Mouse (Mus musculus): Measurements from ENCODE around the gene Plac1. TPM values are rescaled to one million over a fixed set of nuclear protein-coding genes. Genes with fewer than 3 reads are reported as not detected.

Plac1 gene
- polyA plus RNA-seq, 1 experiment: 0.84 TPM

DNA sequence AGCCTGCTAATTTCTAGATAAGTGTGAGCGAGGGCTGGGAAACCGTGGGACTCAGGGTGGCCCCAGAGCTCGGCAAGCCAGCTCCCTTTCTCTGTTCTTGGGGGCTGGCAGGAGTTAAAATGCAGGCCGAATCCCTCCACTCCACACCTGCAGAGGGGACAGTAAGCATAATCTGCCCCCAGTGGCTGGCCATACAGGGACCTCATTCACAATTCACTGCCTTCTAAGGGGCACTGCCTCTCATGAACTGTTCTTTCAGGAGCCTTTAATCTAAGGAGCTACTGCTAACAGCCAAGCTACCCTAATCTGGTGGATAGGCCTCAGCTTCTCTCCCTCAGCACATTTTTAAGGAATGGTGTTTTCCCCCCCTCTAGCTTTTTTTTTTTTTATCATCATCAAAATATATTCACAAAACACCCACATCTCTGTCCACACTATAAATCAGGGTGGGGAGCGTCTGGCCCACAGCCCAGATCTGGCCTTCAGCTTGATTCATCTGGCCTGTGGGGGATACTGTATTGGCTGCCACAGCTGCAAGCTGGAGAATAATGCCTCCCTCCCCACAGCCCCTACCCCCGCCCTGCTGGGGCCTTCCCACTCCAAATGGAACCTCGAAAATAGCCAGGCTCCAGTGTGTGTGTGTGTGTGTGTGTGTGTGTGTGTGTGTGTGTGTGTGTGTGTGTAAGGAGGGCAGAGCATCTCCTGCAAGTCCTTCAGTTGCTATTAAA lies 28.0 kb downstream of the Plac1 start:
- Histone ChIP-seq H3ac (ENCODE audit: control insufficient read depth, insufficient read length) (no peak overlapping the region), H3K27me3 (ENCODE audit: control insufficient read depth, insufficient read depth, insufficient read length) (no peaks in the 10 kb centered on the region), H3K79me2 (ENCODE audit: control insufficient read depth, insufficient read depth) (no peaks in the 10 kb centered on the region), H3K4me2 (ENCODE audit: low read depth) (peak overlapping the region; percentile 55), H3K36me3 (ENCODE audit: control insufficient read depth, insufficient read depth) (no peaks in the 10 kb centered on the region), H3K4me3 (no peak overlapping the region)
- peak in 2 of 3 experiments; percentile 67 to 84 for TF ChIP-seq MYOD1 (IDR thresholded peaks at IDR 0.05; ENCODE audit: control insufficient read depth in 1 of 3, insufficient read length in 2 of 3, low read depth in 2 of 3)
- no peak for TF ChIP-seq TCF3 (IDR thresholded peaks at IDR 0.05; ENCODE audit: insufficient read length, low read depth)
- no peak for TF ChIP-seq REST (IDR thresholded peaks at IDR 0.05; ENCODE audit: insufficient read depth, insufficient read length)
- TF ChIP-seq MYOG (IDR thresholded peaks at IDR 0.05; ENCODE audit: control insufficient read depth in 1 of 3, insufficient read depth in 1 of 3, insufficient read length in 2 of 3, low read depth in 2 of 3): peak in 1 of 3 experiments; percentile 53
- no peak for TF ChIP-seq MAX (IDR thresholded peaks at IDR 0.05; ENCODE audit: low read depth)

DNA sequence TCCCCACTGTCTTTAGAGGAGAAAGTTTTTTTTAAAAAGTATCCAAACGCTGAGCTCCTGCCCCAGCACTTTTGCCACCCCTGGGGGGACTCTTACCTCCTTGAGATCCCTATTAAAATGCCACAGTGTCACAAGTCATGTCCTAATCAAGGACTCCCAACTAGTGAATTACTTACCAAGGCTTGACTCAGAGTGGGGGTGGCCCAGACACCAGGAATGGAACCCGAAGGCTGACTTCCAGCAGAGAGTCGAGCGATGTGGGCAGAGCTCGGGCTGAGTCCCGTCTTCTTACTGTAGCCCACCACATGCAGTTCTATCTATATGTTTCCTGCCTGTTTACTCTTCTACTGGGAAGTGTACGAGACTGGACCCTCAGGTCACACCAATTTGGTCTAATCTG lies 30.5 kb downstream of the Plac1 start:
- H3K79me2 ChIP-seq (ENCODE audit: control insufficient read depth, insufficient read depth): no peaks in the 10 kb centered on the region
- no peak overlapping the region for H3ac ChIP-seq (ENCODE audit: control insufficient read depth, insufficient read length)
- no peaks in the 10 kb centered on the region for H3K36me3 ChIP-seq (ENCODE audit: control insufficient read depth, insufficient read depth)
- H3K4me2 ChIP-seq (ENCODE audit: low read depth): no peak overlapping the region
- no peaks in the 10 kb centered on the region for H3K27me3 ChIP-seq (ENCODE audit: control insufficient read depth, insufficient read depth, insufficient read length)
- H3K4me3 ChIP-seq: no peak overlapping the region
- no peak for TF ChIP-seq TCF12 (IDR thresholded peaks at IDR 0.05; ENCODE audit: insufficient read depth, poor library complexity, severe bottlenecking)
- no peak for TF ChIP-seq MYOD1 (IDR thresholded peaks at IDR 0.05; ENCODE audit: control insufficient read depth in 1 of 3, insufficient read length in 2 of 3, low read depth in 2 of 3)
- no peak for TF ChIP-seq SRF (IDR thresholded peaks at IDR 0.05; ENCODE audit: control insufficient read depth, insufficient read length, low read depth)
- TF ChIP-seq TCF3 (IDR thresholded peaks at IDR 0.05; ENCODE audit: insufficient read length, low read depth): no peak
- TF ChIP-seq CEBPB (IDR thresholded peaks at IDR 0.05; ENCODE audit: insufficient read depth, poor library complexity, severe bottlenecking): no peak
- TF ChIP-seq USF1 (IDR thresholded peaks at IDR 0.05; ENCODE audit: low read depth): no peak

DNA sequence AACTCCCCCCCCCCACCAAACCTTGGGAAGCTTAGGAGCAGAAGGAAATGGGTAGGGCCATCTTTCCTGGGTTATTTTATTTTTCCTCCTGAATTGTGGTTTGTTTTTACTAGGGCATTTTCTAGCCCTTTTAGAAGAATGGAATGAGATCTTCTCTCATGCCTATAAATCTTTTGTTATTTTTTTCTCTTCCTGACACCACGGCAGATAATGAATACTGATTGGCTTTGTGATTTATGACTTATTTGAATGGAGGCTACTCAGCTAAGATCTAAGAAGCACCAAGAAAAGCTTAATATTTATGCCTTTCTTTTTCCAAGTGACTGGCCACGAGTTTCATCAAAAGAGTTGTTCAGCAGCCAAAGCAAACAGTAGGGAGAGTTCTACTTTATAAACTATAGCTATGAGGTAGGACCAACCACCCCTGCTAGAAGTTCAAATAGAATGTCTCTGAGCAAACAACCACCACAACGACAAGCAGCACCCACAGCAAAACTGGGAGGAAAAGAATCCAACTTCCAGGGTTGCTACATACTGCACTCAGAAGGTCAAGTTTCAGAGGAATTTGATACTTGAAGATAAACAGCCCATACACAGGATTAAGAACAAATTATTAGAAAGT lies 35.1 kb downstream of the Plac1 start:
- Histone ChIP-seq H3K27me3 (ENCODE audit: control insufficient read depth, insufficient read depth, insufficient read length) (no peaks in the 10 kb centered on the region), H3K4me2 (ENCODE audit: low read depth) (peak overlapping the region; percentile 38), H3ac (ENCODE audit: control insufficient read depth, insufficient read length) (no peak overlapping the region), H3K79me2 (ENCODE audit: control insufficient read depth, insufficient read depth) (no peaks in the 10 kb centered on the region), H3K36me3 (ENCODE audit: control insufficient read depth, insufficient read depth) (no peaks in the 10 kb centered on the region), H3K4me3 (no peak overlapping the region)
- peak; percentile 64; the same call in 1 of the 2 replicates for TF ChIP-seq CEBPB (IDR thresholded peaks at IDR 0.05; ENCODE audit: insufficient read depth, poor library complexity, severe bottlenecking)
- TF ChIP-seq TCF3 (IDR thresholded peaks at IDR 0.05; ENCODE audit: insufficient read length, low read depth): no peak
- TF ChIP-seq MYOG (IDR thresholded peaks at IDR 0.05; ENCODE audit: control insufficient read depth in 1 of 3, insufficient read depth in 1 of 3, insufficient read length in 2 of 3, low read depth in 2 of 3): no peak
- no peak for TF ChIP-seq USF1 (IDR thresholded peaks at IDR 0.05; ENCODE audit: low read depth)

DNA sequence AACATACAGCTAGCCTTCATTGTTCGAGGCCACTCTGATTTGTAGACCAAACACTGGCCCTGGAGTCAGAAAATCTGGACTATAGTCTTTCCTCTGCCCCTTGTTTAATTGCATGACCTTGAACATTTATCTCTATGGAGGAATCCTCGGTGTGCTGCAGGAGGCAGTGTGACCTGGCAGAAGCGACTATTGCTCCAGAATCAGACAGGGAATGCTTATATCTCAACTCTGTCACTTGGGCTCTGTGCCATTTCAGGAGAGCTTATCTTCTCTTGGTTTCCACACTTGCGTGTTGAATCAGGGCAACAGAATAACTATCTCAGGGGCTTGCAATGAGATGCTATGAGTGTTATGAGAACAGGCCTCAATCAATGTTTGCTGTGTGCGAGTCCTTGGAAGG lies 38.3 kb downstream of the Plac1 start:
- no peaks in the 10 kb centered on the region for H3K27me3 ChIP-seq (ENCODE audit: control insufficient read depth, insufficient read depth, insufficient read length)
- H3K36me3 ChIP-seq (ENCODE audit: control insufficient read depth, insufficient read depth): no peaks in the 10 kb centered on the region
- H3K79me2 ChIP-seq (ENCODE audit: control insufficient read depth, insufficient read depth): no peaks in the 10 kb centered on the region
- no peak overlapping the region for H3ac ChIP-seq (ENCODE audit: control insufficient read depth, insufficient read length)
- no peak overlapping the region for H3K4me2 ChIP-seq (ENCODE audit: low read depth)
- TF ChIP-seq SRF (IDR thresholded peaks at IDR 0.05; ENCODE audit: control insufficient read depth, insufficient read length, low read depth) (no peak), REST (IDR thresholded peaks at IDR 0.05; ENCODE audit: insufficient read depth, insufficient read length) (no peak)
- no peak overlapping the region for H3K4me3 ChIP-seq

DNA sequence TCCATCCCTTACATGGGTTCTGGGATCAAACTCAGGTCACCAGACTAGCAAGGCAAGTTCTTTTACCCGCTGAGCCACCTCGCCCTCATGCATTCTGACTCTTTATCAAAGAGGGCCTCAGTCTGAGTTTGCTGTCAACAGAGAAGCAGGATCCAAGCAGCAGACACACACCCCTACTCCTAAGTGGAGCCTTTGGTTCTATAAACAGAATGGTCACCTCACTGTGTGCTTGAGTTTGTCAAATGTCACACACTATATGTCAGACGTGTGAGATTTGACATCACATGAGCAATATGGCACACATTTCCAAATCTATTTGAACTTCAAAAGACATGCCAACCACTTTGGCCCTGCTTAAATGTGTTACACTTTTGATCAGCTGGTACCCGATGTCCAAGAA lies 42.2 kb downstream of the Plac1 start:
- Histone ChIP-seq H3K27me3 (ENCODE audit: control insufficient read depth, insufficient read depth, insufficient read length) (no peaks in the 10 kb centered on the region), H3K4me2 (ENCODE audit: low read depth) (no peak overlapping the region), H3K79me2 (ENCODE audit: control insufficient read depth, insufficient read depth) (no peaks in the 10 kb centered on the region), H3ac (ENCODE audit: control insufficient read depth, insufficient read length) (no peak overlapping the region), H3K36me3 (ENCODE audit: control insufficient read depth, insufficient read depth) (no peaks in the 10 kb centered on the region), H3K4me3 (no peak overlapping the region)
- TF ChIP-seq CEBPB (IDR thresholded peaks at IDR 0.05; ENCODE audit: insufficient read depth, poor library complexity, severe bottlenecking) (no peak), MYOD1 (IDR thresholded peaks at IDR 0.05; ENCODE audit: control insufficient read depth in 1 of 3, insufficient read length in 2 of 3, low read depth in 2 of 3) (no peak), POLR2AphosphoS2 (IDR thresholded peaks at IDR 0.05; ENCODE audit: insufficient read length, low read depth) (no peak), TCF12 (IDR thresholded peaks at IDR 0.05; ENCODE audit: insufficient read depth, poor library complexity, severe bottlenecking) (no peak), E2F4 (IDR thresholded peaks at IDR 0.05; ENCODE audit: insufficient read depth) (no peak), USF1 (IDR thresholded peaks at IDR 0.05; ENCODE audit: low read depth) (no peak), REST (IDR thresholded peaks at IDR 0.05; ENCODE audit: insufficient read depth, insufficient read length) (no peak), MYOG (IDR thresholded peaks at IDR 0.05; ENCODE audit: control insufficient read depth in 1 of 3, insufficient read depth in 1 of 3, insufficient read length in 2 of 3, low read depth in 2 of 3) (no peak), POLR2A (IDR thresholded peaks at IDR 0.05; ENCODE audit: insufficient read length, low read depth) (no peak), TCF3 (IDR thresholded peaks at IDR 0.05; ENCODE audit: insufficient read length, low read depth) (no peak), SRF (IDR thresholded peaks at IDR 0.05; ENCODE audit: control insufficient read depth, insufficient read length, low read depth) (no peak), MAX (IDR thresholded peaks at IDR 0.05; ENCODE audit: low read depth) (no peak)

All from myocyte (in vitro differentiated cells).